Mouse (Mus musculus) T-helper 17 cell (primary cell): ENCODE measurements at regions not wholly inside any gene's neighbourhood (a gene's known extent, or its start where the extent isn't known, plus 50 kb on each side); places are given as distances from the start of the nearest gene placed in this dataset.

Experiments used
- in situ Hi-C, 2 experiments: fragments of 300-600 bp; cut with MboI, MseI; formaldehyde crosslinking; loops; 1 replicate in 1 of 2; 2 replicates in 1 of 2; pipeline ENCODE4 v1.15.1; 2025; ENCODE audit warnings: high pct_unique_total_duplicates in 2 of 2

DNA sequence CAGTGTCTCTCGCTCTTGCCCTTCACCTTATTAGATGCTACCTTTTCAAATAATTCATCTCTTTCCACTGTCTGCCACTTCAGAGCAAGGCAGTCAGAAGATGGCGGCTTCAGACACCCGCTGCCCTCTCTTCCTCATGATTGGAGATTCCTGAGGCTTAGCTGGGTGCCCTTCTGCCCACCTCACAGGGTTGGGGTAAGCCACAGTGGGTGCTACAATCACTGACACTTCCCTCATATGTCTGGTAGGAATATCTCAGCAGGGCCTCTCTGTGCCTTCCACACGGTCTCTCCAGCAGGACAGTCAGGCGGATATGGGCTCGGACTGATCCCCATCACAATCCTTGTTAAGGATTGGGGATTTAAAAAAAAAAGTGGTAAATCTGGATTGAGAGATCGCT, 53.2 kb upstream of the Rpl36-ps4 start:
- in situ Hi-C loops = no loop called here

DNA sequence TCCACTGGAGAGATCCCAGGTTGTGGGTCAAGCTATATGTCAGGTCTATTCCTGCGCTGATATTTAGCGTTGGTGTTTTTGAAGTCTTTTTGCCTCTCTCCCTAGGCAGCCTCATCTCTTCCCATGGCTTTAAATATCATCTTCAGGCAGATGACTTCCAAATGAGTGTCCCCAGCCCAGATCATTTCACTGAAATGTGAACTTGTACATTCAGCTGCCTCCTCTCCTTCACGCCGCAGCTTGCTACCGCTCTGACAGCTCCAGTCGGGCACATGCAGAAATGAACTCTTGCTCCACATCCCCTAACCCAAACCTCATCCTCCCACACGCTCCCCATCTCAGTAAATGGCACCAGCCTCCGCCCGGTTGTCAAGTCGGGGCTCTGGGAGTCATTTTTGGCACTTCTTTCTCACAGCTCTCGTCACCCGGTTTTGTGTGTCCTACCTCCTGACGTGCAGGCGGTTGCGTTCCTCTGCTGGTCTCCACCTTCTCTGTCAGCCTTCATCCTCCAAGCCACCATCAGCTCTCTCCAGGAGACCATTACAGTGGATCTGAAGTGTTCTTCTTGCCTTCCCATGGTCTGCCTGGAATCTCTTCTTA, 54.0 kb upstream of the Rpl36-ps4 start:
- in situ Hi-C loops = no loop called here

DNA sequence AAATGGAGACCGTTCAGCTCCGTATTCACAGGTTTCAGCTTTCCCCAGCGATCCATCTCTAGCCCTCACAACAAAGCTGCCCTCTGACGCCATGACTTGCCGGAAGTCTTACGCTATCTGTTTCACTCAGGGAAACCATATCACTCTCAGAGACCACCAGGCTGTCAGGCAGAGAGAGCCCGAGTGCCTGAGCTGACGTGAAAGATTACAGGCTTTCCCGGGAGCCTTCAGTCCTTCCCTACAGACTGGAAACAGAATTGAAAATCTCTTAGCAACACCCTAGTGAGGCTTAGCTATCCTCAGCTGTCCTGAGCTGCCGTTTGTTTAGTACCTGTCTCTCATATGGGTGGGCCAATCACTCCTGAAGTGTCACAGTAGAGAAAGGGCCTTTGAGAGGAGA, 54.6 kb upstream of the Rpl36-ps4 start:
- in situ Hi-C loops = no loop called here

DNA sequence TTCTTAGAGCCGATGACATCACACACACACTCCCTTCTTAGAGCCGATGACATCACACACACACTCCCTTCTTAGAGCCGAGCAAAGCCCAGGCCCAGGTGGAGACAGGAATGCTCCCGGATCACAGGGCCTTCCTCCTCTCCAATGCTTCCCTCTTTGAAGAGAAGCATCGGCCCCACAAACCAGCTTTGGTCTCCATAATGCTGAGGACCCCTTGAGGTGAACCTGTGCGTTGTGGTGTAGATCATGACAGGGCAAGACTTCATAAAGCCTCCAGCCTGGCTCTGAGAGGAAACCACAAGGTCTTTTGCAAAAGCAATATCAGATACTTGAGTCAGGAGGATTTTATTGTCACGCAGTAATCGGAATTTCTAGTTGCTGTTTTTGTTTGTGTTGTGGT, 55.3 kb upstream of the Rpl36-ps4 start:
- in situ Hi-C loops = no loop called here

DNA sequence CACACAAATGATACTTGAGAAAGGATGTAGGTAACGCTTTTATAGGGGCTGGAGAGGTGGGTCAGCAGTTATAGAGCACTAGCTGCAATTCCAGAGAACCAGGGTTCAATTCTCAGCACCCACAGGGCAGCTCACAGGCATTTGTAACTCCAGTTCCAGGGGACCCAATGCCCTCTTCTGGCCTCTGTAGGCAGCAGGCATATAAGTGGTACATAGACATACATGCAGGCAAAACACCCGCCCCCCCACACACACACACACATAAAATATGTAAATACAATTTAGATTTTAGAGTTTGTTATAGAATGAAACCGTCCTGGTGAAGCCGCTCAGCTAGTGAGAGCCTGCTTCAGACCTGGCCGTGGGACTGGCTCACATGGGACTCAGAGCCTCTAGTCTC, 55.9 kb upstream of the Rpl36-ps4 start:
- in situ Hi-C loops = no loop called here

DNA sequence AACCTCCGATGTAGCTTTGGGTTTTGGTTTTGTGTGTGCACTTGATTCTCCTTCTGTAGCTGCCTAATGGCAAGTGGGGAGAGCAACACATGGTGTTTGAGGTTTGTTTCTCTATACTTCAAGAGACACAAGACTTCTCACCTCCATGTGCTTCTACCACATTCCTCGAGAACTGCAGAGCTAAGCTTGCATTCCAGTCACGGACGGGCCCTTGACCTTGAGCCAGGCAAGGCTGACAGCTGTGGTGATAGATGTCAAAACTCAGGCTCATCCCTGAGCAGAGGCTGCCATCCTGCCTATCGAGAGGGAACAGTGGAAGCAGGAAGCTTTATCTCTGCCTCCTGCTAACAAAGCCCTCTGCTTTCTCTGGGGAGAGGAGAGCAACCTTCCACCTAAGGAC, 59.2 kb upstream of the Rpl36-ps4 start:
- in situ Hi-C loops = no loop called here

DNA sequence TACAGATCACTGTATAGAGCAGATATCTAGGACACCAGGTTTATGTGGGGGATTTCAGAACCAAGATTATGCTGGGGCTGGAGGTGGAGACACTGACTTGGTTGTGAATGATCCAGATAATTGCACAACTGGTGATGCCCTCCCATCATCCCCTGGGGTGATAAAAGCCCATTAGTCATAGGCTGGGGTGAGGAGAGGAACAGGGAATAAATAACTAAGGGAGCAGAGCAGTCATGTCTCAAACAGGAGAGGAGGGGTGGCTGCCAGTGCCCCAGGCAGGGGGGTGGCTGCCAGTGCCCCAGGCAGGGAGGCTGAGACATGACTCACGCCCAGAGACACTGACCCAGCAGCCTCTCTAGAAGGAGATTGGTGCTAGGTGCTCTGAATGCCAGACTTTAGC, 53.7 kb upstream of the Kcnk12 start:
- in situ Hi-C loops = loop anchor here in 1 of 2 experiments (5.0 kb wide), 1 partner anchor 341 kb away; no protein-coding TSS in a partner anchor

DNA sequence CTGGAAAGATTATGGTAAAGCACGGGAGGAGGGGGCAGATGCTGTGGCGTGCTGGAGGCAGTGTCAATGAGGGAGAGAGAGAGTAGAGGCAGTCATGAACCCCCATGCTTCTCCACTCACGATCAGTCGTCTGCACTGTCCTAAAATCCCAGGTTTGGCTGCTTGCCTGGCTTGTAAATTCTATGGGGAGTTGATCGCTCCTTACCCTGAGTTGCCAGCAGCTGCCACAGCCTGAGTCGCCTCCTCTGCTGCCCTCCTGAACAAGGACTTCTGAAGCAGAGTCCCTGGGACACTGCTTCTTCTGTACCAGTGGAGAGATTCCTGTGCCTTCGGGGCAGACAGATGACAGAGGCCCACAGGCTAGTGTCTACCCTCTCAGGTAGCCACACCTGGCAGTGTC, 52.1 kb upstream of the Kcnk12 start:
- in situ Hi-C loops = loop anchor here in 1 of 2 experiments (5.0 kb wide), 1 partner anchor 342 kb away; no protein-coding TSS in a partner anchor

DNA sequence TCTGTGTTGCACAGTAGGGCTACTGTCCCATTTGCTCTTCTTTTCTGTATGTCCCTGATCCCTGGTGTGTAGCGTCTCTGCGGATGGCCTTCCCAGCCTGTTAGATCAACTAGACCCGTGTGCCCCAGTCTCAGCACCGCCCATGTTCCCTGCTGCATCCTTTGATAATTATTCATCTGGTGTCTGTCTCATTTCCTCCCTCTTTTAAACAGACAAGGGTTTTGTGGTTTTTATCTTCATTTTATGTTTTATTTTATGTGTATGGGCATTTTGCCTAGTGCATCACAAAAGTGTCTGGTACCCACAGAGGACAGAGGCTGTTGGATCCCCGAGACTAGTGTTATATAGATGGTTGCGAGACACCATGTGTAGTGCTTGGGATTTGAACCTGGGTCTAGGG, 51.6 kb upstream of the Kcnk12 start:
- in situ Hi-C loops = no loop called here

DNA sequence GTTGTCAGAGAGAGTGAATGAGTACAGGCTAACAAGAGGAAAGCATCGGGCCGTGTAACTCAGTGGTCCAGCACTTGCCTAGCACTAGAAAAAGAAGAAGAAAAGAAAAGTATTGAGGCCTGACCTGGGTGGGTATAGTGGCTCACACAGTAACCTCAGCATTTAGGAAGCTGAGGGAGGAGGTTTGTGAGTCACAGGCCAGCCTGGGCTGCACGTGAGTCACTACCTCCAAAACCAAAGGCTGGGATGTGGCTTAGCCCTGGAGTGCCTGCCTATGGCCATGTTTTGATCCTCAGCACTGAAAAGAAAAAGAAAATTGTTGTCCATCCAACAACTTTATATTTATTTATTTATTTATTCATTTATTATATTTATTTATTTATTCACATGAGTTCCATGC, 51.2 kb upstream of the Kcnk12 start:
- in situ Hi-C loops = no loop called here
